Mouse (Mus musculus): ENCODE results near the gene a.
A peak's percentile ranks its signal among the peaks of the same experiment; 100 is the strongest.

The a gene

GRCm38 (mm10) chr2:154785284-154785683, 5.9 kb upstream of the a start:
- DNase-seq, result no peak

GRCm38 (mm10) chr2:154786187-154786586, 5.0 kb upstream of the a start:
- DNase-seq, result no peak

GRCm38 (mm10) chr2:154786776-154787175, 4.4 kb upstream of the a start:
- peak in 1 of 2 experiments; percentile 33 for DNase-seq

DNA sequence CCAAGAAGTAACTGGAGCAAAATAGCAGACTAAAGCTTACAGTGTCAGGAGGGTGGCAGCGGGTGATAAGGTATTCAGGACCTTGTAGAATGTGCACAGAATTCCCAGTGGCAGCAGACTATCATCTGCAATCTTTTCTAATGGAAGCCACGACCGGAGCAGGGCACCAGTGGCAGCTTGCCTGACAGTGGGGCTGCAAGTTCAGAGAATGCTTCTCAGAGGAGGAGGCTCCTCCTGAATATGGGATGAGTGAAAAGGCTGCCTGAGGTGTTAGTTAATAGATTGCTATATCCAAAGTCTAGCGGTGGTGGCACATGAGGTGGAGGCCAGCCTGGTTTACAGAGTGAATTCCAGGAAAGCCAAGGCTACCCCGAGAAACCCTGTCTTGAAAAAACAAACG, 1.8 kb upstream of the a start:
- peak in 1 of 2 experiments; percentile 17 for DNase-seq

DNA sequence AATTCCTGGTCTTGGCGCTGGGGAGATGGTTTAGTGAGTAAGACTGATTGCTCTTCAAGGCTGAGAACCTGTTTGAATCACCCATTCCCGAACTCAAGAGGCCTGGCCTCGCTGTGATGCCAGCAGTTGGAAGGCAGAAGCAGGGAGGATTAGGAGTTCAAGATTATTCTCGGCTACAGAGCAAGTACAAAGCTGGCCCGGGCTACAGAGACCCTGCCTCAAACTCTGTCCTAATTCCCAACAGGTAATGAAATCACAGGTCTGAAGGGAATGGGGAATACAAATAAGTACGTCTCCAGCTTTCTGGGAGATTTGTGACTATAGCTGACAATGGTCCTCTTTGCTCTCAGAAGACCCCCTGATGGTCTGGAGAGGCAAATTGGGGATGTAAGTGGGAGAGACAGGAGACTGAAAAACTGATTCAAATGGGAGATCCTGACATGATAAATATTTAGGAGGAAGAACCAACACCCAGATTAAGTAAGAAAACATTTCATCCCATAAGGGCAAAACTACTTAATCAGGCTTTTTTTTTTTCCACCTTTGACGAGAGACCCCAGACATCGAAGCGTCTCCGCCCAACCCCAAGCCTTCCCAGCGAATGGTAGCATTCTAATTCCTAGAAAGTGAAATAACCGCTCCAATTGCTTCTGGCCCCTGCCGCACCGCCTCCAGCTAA, 1.1 kb upstream of the a start:
- DNase-seq, result peak in 1 of 2 experiments; percentile 31

- peak; percentile 73 for DNase-seq
Observed at GRCm38 (mm10) chr2:154791661-154792642, 750 bp downstream of the a start.

GRCm38 (mm10) chr2:154803372-154803771, 12.2 kb downstream of the a start:
- no peak for DNase-seq

GRCm38 (mm10) chr2:154803845-154804244, 12.6 kb downstream of the a start:
- DNase-seq, result no peak

GRCm38 (mm10) chr2:154807689-154808088, 16.5 kb downstream of the a start:
- no peak for DNase-seq

DNA sequence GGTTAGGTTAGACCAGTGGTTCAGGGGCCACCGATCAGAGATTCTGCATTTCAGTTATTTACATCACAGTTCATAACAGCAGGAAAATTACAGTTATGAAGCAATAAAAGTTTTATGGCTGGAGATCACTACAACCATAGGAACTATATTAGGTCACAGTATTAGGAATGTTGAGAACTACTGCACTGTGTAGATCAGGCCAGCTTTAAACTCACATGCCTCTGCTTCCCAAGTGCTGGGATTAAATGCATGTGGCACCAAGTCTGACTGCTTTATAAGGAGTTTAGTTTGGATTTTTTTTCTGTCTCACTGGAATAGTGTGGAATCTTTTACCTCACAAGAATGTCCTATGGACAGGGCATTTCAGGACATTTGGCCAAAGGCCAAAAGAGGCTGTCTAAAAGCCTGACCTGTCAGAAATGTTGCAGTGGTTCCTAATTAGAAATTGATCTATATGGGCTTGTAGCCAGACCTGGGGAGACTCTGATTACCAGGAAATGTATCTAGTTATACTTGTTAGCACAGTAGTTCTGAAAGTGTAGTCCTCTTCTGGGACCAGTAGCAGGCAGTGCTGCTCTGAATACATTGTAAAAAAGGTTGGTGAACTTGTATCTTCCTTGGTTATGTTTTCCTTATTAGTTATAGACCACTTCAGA, 18.0 kb downstream of the a start:
- DNase-seq, result peak; percentile 35 to 53

- no peak for DNase-seq
Observed at GRCm38 (mm10) chr2:154810821-154811220, 19.6 kb downstream of the a start.

- DNase-seq, result no peak
Observed at GRCm38 (mm10) chr2:154813426-154813825, 22.2 kb downstream of the a start.

- DNase-seq, result no peak
Observed at GRCm38 (mm10) chr2:154817089-154817488, 25.9 kb downstream of the a start.

DNA sequence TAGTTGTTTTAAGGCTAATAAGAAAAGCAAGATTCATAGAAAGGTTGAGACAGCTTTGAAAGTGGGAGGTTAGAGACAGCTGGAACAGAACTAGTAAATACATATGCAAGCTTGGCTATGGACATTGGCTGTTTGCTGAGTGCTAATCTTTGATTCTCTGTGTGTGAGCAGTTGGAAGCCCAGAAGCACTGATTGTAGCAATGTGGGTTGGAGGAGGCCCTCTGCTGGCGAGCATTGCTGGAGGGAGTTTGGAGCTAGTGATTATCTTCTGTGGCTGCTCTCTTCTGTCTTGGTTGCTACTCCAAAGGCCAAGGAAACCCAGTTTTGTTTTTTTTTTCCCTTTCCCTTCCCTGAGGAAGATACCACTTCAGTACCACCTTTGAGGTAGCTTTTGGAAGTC, 26.6 kb downstream of the a start:
- DNase-seq, result peak; percentile 68 to 78

- DNase-seq, result no peak
Observed at GRCm38 (mm10) chr2:154818599-154818998, 27.4 kb downstream of the a start.

- no peak for DNase-seq
Observed at GRCm38 (mm10) chr2:154820346-154820745, 29.1 kb downstream of the a start.

DNA sequence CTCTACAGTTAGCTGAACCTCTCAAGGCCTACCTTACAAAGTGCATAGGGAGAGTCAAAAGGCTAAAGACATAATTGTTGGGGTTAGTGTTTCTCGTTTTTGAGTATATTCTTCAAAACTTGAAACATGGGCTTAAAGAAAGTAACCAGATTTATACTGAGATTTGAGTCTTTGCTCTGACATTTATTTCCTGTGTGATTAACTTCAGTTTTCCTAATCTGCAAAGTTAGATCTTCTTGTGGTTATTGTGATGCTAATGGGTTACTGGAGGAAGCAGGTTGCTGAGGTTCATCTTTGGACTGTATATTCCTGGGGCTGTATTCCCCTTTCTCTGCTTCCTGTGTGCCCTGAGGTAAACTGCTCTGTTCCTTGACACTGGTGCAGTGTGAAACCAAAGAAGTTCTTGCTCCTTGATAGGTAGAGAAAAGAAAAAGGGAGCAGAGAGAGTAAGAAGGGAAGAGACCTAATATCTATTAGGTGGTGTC, 34.9 kb downstream of the a start:
- no peak for DNase-seq

DNA sequence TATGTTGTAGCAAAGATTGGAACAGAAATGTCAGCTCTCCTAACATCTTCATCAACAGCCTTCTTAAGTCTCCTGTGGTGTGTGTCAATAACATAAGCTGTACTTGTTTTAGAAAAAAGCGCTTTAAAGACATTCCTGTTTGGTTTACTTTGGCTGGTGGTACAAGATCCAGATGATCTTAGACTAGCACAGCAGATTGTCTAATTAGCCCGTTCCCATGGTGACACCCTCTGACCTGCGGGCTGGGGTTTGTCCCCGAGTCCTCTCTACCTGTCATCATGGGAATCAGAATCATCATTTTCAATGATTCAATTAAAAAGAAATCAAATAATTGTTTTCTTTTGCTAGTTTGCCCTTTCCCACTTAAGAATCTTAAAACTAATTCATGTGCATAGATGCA, 36.3 kb downstream of the a start:
- no peak for DNase-seq

- no peak for DNase-seq
Observed at GRCm38 (mm10) chr2:154832471-154832870, 41.3 kb downstream of the a start.

DNA sequence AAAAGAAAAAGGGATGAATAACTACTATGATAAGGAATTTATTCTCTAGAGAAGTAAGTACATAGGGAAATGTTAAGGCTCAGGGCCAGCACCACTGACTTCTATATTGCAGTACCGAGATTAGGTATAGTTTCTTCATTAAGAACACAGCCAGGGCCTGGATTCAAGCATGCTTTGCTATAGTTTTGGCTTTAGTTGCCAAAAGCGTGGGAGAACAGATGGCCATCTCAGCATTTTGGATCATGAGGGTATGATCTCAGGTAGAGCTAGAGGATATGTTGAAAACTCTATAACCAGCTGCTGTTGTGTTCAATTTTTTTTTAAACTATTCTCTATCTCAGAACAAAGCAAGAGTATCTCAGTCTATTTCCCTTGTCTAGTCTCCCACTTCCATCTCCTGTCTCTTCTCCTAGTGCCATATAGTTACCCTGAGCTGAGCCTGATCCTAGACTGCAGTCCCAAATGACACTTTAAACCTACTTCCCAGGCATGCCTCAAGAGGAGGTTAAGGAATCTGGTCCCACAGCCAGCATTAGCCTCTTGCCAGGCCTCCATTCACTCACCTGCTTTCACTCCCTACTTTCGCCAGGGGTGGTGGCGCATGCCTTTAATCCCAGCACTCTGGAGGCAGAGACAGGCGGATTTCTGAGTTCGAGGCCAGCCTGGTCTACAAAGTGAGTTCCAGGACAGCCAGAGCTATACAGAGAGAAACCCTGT, 43.1 kb downstream of the a start:
- DNase-seq, result peak in 1 of 2 experiments; percentile 58

DNA sequence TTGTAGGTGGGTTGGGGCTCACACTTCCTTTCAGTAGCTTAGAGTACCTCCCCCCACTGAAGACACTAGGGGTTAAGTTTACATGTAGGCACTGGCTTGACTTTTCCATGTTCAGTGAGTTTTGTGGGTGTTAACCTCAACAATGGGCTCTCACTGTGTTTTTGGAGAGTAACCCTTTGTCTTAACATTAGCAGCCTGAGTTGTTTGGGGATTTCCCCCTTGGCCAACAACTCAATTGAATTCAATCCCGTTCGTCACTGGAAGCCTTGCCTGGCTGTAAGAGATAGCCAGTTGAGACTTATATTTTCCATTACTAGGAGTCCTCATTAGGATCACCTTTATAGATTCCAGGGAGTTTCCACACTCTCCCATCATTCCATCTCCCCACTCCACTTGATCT, 45.3 kb downstream of the a start:
- no peak for DNase-seq

DNA sequence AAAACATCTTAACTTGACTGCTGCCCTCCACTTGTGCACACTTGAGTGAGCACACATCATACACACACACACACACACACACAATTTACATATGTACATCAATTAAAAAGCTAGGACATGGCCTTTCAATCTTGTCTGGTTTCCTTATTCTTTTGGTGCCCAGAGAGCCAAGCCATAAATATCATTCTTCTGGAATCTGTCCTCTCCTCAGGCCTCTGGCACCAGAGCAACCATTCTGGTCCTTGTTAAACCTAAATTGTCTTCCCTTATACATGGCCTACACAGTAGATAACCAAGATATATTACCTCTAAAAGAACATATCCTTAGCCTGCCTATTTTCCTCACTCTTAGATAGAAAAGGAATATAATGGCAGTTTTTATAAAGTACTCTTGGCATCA, 56.9 kb downstream of the a start:
- DNase-seq, result peak in 1 of 2 experiments; percentile 51

DNA sequence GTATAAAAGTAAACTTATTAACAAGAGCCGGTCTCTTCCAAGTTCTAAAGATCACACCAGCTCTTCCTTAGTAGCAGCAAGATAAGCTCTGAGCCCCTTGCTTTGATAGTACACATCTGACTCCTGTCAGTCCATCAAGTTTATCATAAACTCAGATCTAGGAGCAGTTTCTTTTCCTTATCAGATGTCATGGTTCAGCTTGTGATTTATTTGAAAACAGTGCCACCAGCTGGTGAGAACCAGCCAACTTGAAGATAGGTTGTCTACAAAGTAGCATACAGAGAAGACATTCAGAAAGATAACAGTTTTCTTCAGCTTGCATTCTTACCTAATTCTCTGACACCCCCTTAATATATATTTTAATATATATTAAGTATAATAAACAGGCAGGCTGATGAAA, 64.2 kb downstream of the a start:
- DNase-seq, result peak; percentile 83 to 86
